Mouse (Mus musculus): ENCODE measurements around the gene Socs5.

The Socs5 gene

DNA sequence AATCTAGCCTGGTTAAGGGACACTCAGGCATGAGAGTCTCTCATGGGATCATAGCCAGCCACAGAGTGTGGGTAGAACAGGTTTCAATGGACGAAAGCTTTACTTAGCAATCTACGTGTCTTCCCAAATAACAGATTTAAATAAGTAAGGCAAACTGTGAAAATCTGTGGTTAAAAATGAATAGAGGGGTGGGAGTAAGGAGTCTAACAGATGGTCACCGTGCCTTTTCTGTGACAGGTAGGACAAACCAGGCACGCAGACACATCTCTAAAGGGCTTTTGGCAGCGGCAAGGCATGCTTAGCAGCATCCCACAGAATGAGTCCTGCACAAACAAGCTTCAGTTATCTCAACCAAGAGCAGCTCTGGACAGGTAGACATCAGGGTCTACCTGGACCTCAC lies 59.9 kb downstream of the Socs5 start:
- in situ Hi-C loops (cut with MboI) = no loop called here

DNA sequence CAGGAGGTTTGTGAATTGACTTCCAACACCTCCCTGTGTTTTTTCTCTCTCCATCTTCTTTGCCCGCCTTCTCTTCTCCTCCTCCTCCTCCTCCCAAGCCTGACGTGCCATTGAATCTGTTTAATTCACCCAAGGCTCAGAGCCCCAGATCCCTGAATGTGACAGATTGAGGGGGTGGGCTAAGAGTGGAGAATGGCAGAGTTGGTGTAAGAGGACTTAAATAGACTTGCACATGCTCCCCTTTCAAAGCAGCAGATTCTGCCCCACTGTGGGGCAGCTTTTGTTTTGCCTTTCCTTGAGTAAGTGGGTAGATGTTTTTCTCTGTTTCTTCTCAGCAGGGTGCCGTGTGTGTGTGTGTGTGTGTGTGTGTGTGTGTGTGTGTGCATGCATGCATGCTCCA lies 61.6 kb downstream of the Socs5 start:
- in situ Hi-C loops (cut with MboI) = no loop called here

DNA sequence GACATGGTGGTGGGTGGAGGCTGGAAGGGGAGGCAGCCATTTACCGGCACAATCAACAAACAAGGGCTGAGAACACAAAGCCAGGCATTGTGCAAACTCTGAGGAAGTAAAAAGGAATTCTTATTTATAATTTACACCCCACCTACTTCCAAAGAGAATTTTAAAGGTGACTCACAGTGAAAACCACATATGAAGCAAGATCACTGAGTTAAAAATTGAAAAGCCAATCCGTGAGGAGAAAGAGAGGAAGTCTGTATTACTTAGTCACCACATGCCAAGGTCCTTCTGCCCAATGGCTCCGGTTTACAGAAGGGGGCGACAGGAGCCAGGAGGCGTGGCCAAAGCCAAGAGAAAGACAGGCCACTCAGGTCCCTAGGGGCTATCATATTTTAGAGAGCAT lies 62.9 kb downstream of the Socs5 start:
- in situ Hi-C loops (cut with MboI) = no loop called here

DNA sequence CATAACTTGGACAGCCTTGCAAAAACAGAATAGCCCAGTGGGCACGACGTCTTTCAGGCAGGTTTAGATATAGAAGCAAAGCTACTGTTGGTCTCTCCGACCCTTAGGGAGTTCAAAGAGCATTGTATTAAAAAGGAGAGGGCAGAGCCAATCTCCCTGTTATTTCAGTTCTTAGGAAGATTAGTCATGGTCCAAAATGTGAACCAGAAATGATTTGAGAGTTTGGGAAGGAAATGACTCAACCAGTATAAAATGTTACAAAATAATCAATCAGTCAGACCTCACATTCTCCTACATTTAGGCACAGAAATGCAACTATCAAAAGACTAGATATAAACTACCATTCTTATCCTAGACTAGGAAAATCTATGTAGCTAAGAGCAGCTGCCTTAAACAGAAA lies 64.6 kb downstream of the Socs5 start:
- in situ Hi-C loops (cut with MboI) = no loop called here

DNA sequence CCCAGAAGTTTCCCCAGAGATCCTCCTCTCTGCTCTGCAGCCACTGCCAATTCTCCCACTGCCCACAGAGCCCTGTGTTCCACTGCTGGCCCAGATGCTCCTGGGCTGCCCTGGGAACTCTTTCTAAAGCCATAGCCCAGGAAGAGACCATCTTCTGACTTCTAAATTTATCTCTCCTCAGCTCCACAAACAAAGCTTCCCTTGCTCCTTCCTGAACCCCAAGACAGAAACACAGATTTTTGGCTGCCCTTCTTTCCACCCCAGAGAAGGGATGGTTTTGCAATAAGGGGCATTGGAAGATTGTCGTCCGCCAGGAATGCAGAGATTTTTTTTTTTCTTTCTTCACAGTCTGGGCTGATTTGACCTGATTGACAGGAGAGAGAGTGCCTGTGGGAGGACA lies 66.5 kb downstream of the Socs5 start:
- in situ Hi-C loops (cut with MboI) = no loop called here

DNA sequence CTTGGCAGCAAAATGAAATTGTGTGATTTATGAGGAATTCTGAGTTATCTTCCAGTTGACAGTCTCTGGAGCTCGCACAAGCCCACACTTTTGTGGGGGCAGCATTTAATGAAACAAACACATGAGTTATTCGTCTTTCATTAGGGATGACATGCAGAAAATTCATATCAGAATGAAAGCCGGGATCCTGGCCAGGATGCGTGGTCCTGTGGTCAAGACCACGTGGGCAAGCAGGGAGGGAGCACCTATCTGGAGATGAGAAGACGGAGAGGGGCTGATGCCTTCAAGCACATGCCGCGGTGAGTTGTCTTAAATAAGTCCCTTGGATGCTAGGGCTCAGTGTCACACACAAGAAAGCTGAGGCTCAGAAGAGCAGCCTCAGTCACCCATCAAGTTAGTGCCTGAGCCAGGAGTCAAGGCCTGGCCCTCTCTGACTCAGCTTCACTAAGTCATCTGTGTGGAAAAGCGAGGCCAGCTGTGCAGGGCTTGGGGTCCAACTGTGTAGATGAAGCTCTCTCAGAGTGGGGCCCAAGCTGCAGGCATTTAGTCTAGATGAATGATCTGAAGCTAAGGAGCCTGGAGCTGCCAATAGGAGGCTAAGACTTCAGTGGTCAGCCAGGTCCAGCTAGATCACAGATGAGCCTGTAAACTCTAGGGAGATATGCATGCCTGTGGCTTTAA lies 67.3 kb downstream of the Socs5 start:
- in situ Hi-C loops (cut with MboI) = no loop called here

DNA sequence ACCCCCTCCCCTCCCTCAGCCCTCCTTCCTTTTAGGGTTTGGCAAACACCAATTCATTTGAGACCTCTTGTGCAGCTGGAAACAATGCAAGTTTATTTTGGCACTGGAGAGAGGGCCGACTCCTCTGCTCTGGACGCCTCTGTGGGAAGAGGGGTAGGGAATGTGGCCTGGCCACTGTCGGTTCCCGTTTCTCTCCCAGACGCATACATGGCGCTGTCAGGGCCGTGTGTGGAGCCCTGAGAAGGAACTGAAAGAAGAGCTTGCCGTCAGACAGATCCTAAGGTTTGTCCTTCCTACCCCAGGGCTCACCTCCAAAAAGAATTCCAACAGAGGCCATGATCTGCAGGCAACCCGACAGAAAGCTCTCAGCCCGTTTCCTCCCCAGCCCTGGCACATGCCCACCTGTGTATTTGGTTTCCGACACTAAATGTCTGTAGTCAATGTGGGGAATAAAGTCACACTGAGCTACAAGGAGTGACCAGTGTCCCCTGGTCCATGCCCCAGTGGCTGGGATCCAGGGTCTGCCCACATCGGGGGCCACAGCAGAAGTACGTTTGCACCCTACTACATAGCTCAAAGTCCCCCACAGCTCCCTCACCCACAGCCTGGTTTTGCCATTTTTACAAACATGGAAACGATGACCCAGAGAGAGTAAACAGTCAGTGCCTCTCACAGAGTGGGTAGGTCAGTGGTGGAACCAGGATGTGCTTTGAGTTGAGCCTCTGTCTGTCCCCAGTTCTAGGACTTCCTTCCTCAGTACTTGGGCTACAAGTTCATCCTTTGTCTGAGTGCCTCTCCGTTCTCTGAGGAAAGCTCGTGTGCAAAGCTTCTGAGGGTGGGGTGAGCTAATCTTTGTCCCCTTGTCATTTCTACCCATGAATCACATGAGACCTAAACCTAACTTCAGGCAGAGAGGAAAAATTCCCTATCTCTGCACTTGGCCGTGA lies 68.9 kb downstream of the Socs5 start:
- in situ Hi-C loops (cut with MboI) = no loop called here

DNA sequence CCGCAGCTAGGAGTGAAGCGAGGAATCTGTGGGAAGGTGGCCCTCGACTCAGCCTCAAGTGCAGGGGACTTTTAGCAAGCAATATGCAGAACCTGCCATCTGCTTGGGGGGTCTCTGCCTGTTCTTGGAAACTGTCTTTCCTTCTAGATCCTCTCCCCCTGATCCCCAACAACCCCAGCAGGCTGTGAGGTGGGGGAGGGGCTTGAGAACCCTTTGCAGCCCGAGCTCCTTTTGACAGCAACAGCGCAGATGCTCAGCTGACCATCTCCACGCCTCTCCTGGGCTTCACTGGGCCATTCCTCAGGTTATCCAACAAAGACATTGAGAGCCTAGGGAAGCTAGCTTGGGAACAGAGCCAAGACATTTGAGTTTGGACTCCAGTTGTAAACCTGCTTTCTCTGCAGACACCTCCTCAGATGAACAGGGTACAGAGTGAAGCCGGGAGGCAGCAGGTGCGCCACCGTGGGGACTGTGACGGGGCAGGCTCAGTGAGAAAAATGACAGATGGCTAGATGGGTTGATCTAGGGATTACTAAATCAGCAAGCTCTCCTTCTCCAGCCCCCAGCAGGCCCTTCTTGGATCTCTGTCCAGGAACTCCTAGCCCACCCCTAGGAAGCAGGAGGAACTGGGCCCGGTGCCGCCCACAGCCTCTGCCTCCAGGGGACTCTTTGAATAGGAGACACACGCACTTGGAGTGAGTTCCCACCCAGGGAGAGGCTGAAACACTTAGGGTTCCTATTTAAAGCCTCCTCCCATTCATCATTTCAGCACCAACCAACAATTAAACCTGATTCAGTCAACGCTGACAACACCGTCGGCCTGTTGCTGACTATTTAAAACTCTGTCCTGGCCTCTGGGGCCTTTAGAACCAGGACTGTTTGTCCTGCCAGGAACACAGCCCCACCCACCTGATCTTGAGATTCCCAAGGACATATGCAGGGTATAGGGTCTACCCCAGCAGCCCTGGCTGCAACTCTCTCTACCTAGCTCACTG lies 71.4 kb downstream of the Socs5 start:
- in situ Hi-C loops (cut with MboI) = no loop called here

DNA sequence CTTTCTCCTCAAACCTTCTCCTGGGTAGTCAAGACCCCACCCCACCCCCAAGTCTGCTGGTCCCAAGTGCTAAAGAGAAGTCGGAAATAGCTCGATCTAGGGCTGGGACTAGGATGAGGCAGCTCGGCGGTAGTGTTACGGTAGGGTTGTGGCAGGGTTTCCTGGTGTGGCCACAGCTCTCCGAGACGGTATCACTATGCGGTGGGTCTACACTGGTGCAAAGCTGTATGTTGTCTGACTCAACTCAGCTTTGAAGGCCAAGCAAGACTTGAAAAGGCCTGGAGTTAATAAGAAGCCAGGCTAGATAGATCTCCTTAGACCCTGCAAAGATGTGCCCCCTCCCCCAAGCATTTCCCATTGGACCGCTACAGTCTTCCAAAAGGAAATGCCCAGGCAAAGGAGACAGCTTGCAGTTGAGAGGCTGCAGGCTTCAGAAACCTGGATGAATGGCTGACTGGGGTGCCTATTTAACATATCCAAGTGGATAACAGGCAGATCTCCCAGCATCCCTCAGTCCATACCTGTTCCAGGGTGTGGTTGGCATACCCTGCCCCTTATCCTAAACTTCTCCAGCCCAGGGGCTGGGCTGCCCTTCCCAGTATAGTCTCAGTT lies 72.6 kb downstream of the Socs5 start:
- in situ Hi-C loops (cut with MboI) = no loop called here

DNA sequence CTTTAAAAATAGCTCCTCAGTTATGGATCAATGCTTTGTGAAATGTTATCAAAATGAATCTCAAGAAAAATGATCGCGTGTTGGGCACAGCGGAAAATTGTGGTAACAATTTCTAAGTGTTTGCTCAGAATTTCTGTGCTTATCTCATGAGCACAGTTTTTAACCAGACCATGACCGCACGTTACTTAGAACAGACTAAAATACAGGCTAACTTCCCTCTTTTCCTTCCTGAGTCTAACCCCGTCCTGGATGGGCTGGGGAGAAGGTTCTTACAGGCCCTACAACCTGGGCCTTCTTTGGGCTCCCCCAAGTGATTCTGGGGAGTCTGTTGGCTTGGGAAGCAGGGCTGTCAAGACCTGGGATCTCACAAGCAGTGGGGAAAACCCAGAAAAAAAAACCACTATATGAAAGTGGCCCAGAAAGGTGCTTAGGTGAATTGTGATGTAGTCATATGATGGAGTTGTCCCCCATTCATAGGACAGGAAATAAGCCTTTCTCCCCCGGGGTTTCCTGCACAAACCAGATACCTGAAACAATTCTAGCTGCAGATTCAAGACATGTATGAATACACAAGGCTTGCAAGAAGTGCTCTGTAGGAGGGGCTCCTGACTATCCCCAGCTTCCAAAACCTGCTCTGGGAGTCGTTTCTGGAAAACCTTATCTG lies 74.3 kb downstream of the Socs5 start:
- in situ Hi-C loops (cut with MboI) = no loop called here

DNA sequence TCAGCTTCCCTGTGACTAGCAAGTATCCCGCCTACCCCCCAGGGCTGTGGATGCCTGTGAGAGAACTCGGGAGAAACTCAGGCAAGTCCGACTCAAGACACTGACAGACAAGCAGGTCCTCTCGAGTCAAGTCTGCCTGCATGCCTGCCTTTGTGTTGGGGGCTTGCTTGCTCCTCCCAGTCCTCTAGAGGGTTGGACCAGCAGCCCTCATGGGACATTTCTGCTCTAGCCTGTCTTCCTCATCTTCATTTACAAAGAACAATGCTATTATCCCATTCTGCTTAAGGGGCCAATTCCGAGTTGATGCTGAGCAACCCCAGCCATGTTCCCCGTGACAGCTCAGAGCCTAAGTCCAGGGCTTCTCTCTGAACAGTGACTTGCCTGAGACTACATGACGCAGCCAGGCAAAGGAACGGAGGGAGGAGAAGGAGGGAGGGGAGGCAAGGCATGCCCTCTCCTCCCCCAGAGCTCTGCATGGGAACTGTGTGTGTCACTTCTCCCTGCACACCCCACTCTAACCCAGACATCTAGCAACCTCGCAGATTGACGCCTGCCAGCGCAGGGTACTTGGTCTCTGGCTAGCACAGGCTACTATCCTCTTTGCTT lies 78.1 kb downstream of the Socs5 start:
- in situ Hi-C loops (cut with MboI) = no loop called here

DNA sequence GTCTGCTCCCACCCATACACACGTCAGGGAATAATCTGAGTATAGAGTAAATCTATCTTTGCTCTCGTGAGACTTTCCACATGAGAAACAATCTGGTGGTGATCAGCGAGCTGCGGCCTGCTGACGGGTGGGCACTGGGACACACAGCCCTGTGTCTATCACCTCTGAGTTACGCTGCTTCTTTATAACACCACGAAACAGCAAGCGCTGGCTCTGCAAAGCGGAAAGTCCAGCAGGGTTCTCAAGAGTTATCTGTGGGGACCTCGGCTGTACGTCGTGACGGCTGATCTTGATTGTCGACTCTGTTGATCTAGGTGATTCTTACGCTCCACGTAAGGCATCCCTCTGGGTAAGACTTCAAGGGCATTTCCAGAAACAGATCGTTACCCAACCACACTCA lies 79.5 kb downstream of the Socs5 start:
- in situ Hi-C loops (cut with MboI) = no loop called here

All from mature B cell (primary cell).